ENCODE assay signal across 16 mouse cellular contexts in genomic region chr10:108930299-108930698, GRCm38 (mm10).
A peak's percentile ranks its signal among the peaks of the same experiment; 100 is the strongest.
DNase-seq lines count a peak whose midpoint lies in the region; ATAC-seq and TF ChIP-seq lines count a peak whose summit lies in the region.
"Had no signal": no experiment of that assay in that cellular context is flagged by ENCODE, and none has a peak within 500 bp of the region (broad histone marks: within the 10 kb centered on the region; RNA-seq: fewer than 3 reads in every experiment).

No protein-coding gene starts in this region.

- no peaks in the 10 kb centered on the region for H3K4me1 ChIP-seq in kidney, embryonic 16.5 days (ENCODE audit: insufficient read depth, low read length)
- H3K4me1 ChIP-seq in hindbrain, postnatal 0 days (ENCODE audit: insufficient read depth, low read length): no peaks in the 10 kb centered on the region; the same call in 1 of the 2 replicates
- H3K4me1 ChIP-seq in forebrain, embryonic 12.5 days: no peaks in the 10 kb centered on the region
- no peaks in the 10 kb centered on the region for H3K4me1 ChIP-seq in stomach, postnatal 0 days (replicated peaks; ENCODE audit: control insufficient read depth, insufficient read depth)
- H3K4me1 ChIP-seq: neural tube, embryonic 12.5 days had no signal

- no peak overlapping the region for H3K27ac ChIP-seq in kidney, embryonic 16.5 days (ENCODE audit: low read length)
- no peak overlapping the region for H3K27ac ChIP-seq in hindbrain, postnatal 0 days
- no peak overlapping the region for H3K27ac ChIP-seq in forebrain, embryonic 12.5 days
- no peak overlapping the region for H3K27ac ChIP-seq in stomach, postnatal 0 days (replicated peaks)
- H3K27ac ChIP-seq: liver, embryonic 14.5 days; neural tube, embryonic 12.5 days had no signal

- no peaks in the 10 kb centered on the region for H3K36me3 ChIP-seq in kidney, embryonic 16.5 days (ENCODE audit: insufficient read depth, low read length)
- H3K36me3 ChIP-seq in hindbrain, postnatal 0 days (ENCODE audit: insufficient read depth, low read length): no peaks in the 10 kb centered on the region
- H3K36me3 ChIP-seq in forebrain, embryonic 12.5 days (replicated peaks): no peaks in the 10 kb centered on the region
- H3K36me3 ChIP-seq in stomach, postnatal 0 days (ENCODE audit: control insufficient read depth, insufficient read depth, low read length): no peaks in the 10 kb centered on the region
- H3K36me3 ChIP-seq: neural tube, embryonic 12.5 days had no signal

- TF ChIP-seq EP300 in stomach, postnatal 0 days (optimal IDR thresholded peaks at IDR 0.05): no peak

- no peaks in the 10 kb centered on the region for H3K9me3 ChIP-seq in kidney, embryonic 16.5 days (ENCODE audit: low read length)
- H3K9me3 ChIP-seq in hindbrain, postnatal 0 days (ENCODE audit: low read length): no peaks in the 10 kb centered on the region
- H3K9me3 ChIP-seq in forebrain, embryonic 12.5 days: no peaks in the 10 kb centered on the region
- no peaks in the 10 kb centered on the region for H3K9me3 ChIP-seq in stomach, postnatal 0 days (ENCODE audit: control insufficient read depth, low read length)
- H3K9me3 ChIP-seq: neural tube, embryonic 12.5 days had no signal

- no peak overlapping the region for H3K4me2 ChIP-seq in kidney, embryonic 16.5 days (replicated peaks; ENCODE audit: low read depth, low read length)
- H3K4me2 ChIP-seq in hindbrain, postnatal 0 days (ENCODE audit: low read depth, low read length): no peak overlapping the region
- H3K4me2 ChIP-seq in forebrain, embryonic 12.5 days: no peak overlapping the region
- no peak overlapping the region for H3K4me2 ChIP-seq in stomach, postnatal 0 days (replicated peaks; ENCODE audit: low read depth)
- H3K4me2 ChIP-seq: midbrain, embryonic 11.5 days; neural tube, embryonic 12.5 days had no signal

- H3K9ac ChIP-seq in kidney, embryonic 16.5 days (replicated peaks; ENCODE audit: low read length): no peak overlapping the region
- H3K9ac ChIP-seq in hindbrain, postnatal 0 days (replicated peaks; ENCODE audit: low read length): no peak overlapping the region
- no peak overlapping the region for H3K9ac ChIP-seq in forebrain, embryonic 12.5 days
- H3K9ac ChIP-seq in stomach, postnatal 0 days (ENCODE audit: low read length): no peak overlapping the region
- H3K9ac ChIP-seq: liver, embryonic 14.5 days; neural tube, embryonic 12.5 days had no signal

- H3K27me3 ChIP-seq in kidney, embryonic 16.5 days (ENCODE audit: insufficient read depth, low read length): no peaks in the 10 kb centered on the region
- H3K27me3 ChIP-seq in hindbrain, postnatal 0 days (ENCODE audit: insufficient read depth, low read length): no peaks in the 10 kb centered on the region
- H3K27me3 ChIP-seq in forebrain, embryonic 12.5 days: no peaks in the 10 kb centered on the region
- no peaks in the 10 kb centered on the region for H3K27me3 ChIP-seq in stomach, postnatal 0 days (ENCODE audit: control insufficient read depth, insufficient read depth, low read length)
- H3K27me3 ChIP-seq: neural tube, embryonic 12.5 days had no signal

- DNase-seq in kidney, postnatal 14 days: no peak
- DNase-seq in MN1 (ENCODE audit: low spot score): peak; percentile 88
- peak; percentile 58 for DNase-seq in cerebellum, adult 11-12 months
- peak; percentile 65 for DNase-seq in hindbrain, postnatal 0 days (ENCODE audit: low spot score)
- no peak for DNase-seq in left cerebral cortex, adult 11 months (ENCODE audit: low spot score)
- DNase-seq in stomach, postnatal 0 days (ENCODE audit: low spot score): no peak
- DNase-seq: adrenal gland, postnatal 36 days; kidney, adult 2 months; right cerebral cortex, postnatal 25 days; thymus, postnatal 36 days had no signal

- ATAC-seq in kidney, embryonic 16.5 days (ENCODE audit: low FRiP score, low TSS enrichment): peak; percentile 93
- ATAC-seq in hindbrain, postnatal 0 days: peak; percentile 84
- no peak for ATAC-seq in forebrain, embryonic 12.5 days (ENCODE audit: low FRiP score)
- no peak for ATAC-seq in stomach, postnatal 0 days (ENCODE audit: low FRiP score, low TSS enrichment)
- ATAC-seq: Patski had no signal

- WGBS in kidney, embryonic 16.5 days: 27% methylated on average over 3 of the region's 3 CpGs
- 47% methylated on average over 3 of the region's 3 CpGs for WGBS in hindbrain, postnatal 0 days
- WGBS in forebrain, embryonic 12.5 days: 82% methylated on average over 3 of the region's 3 CpGs
- WGBS in stomach, postnatal 0 days: 66% methylated on average over 3 of the region's 3 CpGs

- no peak for TF ChIP-seq CTCF in hindbrain, postnatal 0 days (IDR thresholded peaks at IDR 0.05; ENCODE audit: low read depth)
- TF ChIP-seq CTCF in stomach, postnatal 0 days (IDR thresholded peaks at IDR 0.05; ENCODE audit: low read depth): no peak

- no peak overlapping the region for H3K4me3 ChIP-seq in kidney, embryonic 16.5 days (ENCODE audit: low read length)
- no peak overlapping the region for H3K4me3 ChIP-seq in hindbrain, postnatal 0 days (ENCODE audit: low read length)
- H3K4me3 ChIP-seq in forebrain, embryonic 12.5 days (replicated peaks): no peak overlapping the region
- H3K4me3 ChIP-seq in stomach, postnatal 0 days (ENCODE audit: low read depth, low read length): no peak overlapping the region
- H3K4me3 ChIP-seq: neural tube, embryonic 12.5 days had no signal

Comparison
In these comparisons a context has a peak if more than half of its experiments do, and no peak if none do; other contexts are left out.
1. ATAC-seq: peak in kidney, embryonic 16.5 days (single experiment) and hindbrain, postnatal 0 days (single experiment); none in forebrain, embryonic 12.5 days (single experiment) and stomach, postnatal 0 days (single experiment).
2. DNase-seq: peak in MN1 (single experiment), cerebellum, adult 11-12 months (single experiment) and hindbrain, postnatal 0 days (single experiment); none in kidney, postnatal 14 days (single experiment), left cerebral cortex, adult 11 months (single experiment) and stomach, postnatal 0 days (single experiment).